Mouse (Mus musculus) kidney, postnatal 10 days (tissue): ENCODE measurements at regions not wholly inside any gene's neighbourhood (a gene's known extent, or its start where the extent isn't known, plus 50 kb on each side); places are given as distances from the start of the nearest gene placed in this dataset.

Experiments used
- DNase-seq: peaks from one replicate; pipeline ENCODE4 v3.0.0; 2021; ENCODE audit warnings: mixed read lengths

DNA sequence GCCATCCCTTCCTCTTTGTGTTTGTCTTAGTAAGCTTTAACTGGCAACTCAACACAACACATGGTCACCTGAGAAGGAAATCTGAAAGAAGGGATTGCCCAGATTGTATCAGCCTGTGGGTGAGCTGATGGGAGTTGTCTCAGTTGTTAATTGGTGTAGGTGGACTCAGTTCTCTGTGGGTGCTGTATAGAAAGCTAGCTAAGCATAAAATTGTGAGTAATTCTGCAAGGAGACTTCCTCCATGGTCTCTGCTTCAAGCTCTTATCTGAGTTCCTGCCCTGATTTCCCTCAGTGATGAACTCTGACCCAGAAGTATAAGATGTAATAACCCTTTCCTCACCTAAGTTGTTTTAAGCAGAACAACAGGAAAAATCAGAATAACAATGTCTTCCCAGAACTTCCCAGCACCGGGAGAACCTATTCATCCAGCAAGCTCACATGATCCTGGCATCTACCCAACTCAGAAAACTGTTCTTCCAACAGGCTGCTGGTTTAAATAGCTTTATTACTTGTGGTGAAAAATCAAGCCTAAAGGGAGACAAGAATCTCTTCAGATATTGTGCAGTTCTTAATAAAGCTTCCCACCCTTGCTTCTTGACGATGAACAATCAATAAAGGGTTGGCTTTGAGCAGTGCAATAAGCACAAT lies 487.7 kb upstream of the Cdh4 start:
- DNase-seq = peak; percentile 13

DNA sequence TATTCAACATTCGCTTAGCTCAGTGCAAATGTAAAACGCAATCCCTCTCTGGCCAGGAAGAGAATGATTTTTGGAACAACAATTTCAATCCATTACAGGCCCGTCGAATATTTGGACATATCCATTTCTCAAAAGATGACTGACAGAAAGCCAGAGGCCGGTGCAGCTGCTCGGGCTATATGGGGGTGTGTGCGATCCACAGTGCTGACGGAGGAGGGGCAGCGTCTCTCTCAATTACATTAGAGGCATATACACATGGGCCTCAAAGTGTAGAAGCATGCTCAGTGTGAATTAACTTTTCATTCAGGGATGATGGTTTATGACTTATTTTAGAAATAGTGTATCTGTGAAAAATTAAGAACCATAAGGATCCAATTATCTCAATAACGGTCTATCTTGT lies 483.4 kb upstream of the Cdh4 start:
- DNase-seq = no peak

GRCm38 (mm10) chr2:178959603-178960002 lies 482.6 kb upstream of the Cdh4 start:
- no peak for DNase-seq

DNA sequence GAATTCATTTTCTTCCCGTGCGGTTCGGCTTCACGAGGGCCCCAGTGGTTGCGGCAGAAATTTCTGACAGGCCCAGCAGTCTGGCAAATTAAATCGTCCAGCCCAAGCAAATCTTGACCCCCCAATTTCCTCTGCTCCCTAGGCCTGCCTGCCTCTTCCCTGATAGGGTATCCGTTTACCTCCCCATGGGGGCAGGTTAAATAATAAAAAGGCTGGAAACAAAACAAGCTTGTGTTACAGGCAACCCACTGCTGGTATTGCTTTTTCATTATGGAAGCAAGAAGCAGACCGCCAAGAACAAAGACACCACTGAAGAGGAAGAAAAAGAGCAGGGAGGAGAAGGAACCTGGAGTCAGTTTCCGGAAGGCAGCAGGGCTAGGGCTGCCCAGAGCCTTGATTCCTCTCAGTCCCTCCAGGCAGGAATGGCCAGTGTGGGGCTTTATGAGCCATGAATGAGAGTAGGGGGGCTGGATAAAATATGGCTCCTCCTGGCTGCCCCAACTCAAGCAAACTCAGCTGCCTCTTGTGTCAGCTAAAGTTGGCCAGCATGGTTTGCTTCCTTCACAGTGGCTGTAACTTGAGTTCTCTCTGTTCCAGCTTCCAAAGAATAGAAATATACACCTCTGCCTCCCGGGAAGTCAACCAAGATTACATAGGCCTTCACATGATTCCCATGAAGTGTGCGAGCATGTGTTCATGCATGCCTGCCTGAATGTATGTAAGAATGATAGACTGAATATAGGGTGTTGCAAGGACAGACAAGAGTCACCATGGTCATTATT lies 474.5 kb upstream of the Cdh4 start:
- no peak for DNase-seq

DNA sequence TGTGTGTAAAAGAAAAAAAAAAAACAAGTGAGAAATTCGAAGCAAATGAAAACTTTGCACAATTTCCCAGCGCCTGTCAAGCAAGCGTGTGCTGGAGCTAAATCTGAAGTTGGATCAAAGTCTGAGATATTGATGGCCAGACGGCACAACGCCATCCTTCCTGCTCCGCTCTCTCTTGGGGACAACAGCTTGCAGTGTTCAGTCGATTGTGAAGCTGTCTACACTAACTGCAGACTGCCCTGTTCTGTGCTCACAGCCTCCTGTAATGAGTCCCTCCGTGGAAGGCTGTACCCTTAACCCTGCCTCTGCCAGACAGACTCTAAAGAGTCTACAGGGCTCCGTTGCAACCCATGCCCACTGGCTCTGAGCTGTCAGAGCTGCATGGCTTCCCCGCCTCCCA lies 472.5 kb upstream of the Cdh4 start:
- no peak for DNase-seq

- no peak for DNase-seq
Observed at GRCm38 (mm10) chr2:178975366-178975765, 466.9 kb upstream of the Cdh4 start.

DNA sequence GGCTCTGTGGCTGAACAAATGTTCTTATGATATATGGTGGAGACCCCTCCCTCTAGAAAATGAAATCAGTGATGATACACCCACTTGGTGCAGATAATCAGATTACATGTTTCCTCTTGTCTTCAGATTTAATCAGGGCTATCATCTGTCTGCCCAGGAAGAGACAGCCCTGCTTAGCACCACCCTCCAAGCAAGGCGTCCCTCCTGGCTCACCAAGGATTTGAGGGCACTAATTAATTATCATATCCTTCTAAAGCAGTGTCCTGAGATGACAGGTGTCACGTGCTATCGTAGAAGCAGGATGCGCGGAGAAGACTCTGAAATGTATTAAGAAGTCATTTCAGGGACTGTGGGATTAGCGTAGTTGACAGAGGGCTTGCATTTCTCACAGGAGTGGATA lies 466.2 kb upstream of the Cdh4 start:
- DNase-seq = no peak

- no peak for DNase-seq
Observed at GRCm38 (mm10) chr2:178976495-178976894, 465.7 kb upstream of the Cdh4 start.

GRCm38 (mm10) chr2:178979451-178979850 lies 462.8 kb upstream of the Cdh4 start:
- no peak for DNase-seq

DNA sequence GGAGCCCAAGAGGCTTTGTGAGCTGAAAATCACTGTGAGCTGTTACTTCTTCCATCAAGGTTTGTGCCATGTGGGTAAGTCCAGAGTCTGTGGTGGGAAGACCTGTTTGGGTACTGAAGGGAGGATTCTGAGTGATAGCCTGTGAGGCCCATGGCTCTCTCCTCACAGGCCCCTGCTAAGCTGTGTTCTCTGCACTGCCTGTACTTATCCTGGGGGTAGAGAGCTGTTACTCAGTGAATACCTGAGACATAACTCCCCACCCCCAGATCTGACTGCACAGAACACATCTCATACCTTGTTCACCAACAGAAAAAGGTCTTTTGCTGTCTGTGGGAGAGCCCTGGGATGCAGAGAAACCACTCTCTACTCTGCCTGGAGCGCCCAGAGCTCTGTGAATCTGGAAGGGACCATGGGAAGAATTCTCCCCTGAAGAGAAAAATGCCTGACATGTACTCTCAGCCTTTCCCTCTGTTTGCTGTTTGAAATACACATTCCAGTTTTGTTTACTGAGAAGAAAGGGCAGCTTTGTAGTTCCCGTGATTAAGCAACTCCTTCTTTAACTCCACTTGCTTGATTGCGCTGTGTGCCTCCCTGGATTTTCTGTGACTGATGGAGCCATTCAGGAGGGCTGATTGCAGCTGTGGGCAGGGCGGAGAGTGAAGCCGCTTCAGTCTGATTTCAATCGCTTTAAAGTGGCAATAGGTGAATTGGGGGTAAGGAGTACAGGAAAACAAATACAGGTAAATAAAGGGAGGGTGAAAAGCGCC lies 460.3 kb upstream of the Cdh4 start:
- DNase-seq = no peak

DNA sequence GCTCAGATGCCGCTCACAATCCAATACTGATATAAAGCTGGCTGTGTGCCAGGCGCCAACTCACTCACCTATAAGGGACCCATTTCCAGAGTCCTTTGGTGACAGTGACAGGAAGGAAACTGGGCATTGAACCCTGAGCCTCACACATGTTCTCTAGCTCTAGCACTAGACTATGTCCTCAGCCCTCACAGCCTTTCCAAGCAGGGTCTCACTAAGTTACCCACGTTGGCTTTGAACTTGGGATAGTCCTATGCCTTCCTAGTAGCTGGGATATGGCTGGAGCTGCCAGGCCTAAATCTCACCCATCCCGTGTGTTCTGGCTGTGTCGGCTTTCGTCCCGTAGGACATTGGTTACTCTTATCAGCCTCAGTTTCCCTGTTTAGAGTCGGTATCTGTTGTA lies 458.4 kb upstream of the Cdh4 start:
- DNase-seq = no peak

DNA sequence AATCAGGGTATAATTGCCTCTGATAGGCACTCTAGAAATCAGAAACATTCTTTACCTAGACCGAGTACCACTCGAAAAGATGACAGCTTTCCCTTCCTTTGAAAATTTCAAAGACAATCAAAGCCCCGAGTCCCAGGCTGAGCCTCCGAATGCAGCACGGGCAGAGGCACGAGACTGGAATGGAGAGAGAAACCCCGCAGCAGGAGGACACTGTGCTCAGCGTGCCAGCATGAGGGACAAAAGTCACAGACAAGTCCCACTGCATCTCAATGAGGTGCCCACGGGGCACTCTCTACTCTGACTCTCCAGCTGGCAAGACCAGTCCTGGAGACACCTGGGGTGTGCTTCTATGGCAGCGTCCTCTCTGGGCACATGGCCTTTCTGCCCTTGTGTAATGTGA lies 454.3 kb upstream of the Cdh4 start:
- DNase-seq = no peak

DNA sequence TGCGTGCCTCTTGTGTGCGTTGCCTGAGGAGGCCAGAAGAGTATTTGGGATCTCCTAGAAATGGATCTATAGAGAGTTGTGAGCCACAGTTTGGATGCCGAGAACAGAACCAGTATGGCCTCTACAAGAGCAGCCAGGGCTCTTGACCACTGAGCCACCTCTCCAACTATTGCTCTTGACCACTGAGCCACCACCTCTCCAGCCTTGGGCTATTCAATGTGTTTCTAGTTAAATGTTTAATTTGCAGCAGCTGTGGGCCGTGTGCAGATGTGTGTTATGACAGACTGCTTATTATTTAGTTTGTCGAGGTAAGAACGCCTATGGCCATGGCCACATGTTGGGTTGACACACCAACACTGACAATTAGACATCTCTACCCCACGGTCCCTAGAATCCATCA lies 452.9 kb upstream of the Cdh4 start:
- DNase-seq = no peak

- DNase-seq = no peak
Observed at GRCm38 (mm10) chr2:178989784-178990183, 452.4 kb upstream of the Cdh4 start.

DNA sequence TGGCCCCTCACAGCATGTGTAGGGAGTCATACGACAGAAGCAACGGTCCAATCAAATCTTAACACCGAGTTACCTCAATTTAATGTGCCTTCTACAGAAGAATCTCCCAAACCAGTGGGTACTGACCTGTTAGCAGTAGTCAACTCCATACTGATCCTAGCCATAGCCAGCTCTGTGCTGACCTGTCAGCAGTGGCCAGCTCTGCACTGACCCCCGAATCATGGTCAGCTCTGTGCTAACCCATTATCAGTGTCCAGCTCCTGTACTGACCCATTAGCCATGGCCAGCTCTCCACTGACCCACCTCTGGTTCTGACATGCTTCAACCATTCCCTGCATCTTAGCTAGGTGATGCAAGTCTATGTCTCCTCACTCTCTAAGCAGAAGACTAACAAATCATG lies 451.3 kb upstream of the Cdh4 start:
- DNase-seq = no peak

GRCm38 (mm10) chr2:178992334-178993116 lies 449.7 kb upstream of the Cdh4 start:
- no peak for DNase-seq

DNA sequence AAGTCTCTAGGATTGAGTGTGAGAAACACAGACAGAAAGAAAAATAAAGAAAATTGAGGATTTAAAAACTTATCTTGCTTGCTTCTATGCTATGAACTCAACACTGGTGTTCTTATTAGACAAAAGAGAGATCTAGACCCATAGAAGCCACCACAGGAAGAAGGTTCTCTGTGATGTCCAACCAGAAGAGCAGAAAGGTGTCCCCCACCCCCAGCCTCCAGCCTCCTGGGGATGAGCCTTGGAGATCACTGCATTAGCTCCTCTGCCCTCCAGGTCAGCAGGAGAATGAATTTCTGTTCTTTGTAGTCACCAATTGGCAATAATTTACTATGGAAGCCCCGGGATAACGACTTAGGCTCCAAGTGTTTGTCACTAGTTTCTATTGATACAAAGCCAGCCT lies 444.3 kb upstream of the Cdh4 start:
- DNase-seq = no peak

DNA sequence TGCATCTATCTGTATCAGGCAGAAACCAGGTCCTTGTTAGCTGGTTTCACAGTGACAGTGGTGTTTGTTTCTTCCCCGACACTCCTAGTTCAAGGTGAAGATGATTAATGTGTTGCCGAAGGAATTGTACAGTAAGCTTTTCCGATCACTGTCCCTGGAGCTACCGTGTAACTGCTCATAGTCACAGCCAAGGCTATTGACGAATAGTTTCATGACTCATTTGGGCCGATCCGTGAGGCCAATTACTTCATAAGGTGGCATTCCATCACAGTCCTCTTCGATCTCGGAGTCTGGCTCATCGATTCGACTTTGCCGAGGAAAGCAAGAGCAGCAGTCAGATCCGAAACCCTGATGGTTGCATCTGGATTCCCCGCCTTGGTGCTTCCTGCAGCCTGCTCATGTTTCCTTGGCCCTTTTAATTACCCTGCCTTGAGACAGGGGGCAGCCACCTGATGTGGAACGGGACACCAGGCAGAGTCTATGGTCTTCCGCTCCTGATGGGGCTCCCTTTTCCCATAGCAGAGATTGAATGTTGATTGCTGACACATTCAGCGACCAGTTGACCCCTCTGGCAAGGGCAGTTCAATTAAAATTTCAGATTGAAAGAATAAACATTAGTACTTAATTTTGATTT lies 441.7 kb upstream of the Cdh4 start:
- no peak for DNase-seq

DNA sequence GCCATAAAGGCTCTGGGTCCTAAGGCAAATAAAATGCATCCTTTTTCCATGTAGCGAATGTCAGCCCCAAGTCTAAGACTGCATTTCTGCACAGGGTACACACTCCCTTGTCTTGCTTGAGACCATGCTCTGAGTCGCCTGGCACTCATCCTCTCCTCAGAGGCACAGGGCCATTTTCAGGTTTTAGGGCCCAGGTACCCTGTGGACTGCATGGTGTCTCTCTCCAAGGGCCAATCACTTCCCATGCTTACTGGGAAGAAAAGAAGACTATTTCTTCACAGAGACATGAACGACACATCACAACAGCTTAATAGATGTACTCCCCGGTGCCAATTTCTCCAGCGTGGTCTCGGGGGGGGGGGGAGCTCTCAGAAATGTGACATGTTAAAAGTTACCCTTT lies 434.5 kb upstream of the Cdh4 start:
- DNase-seq = no peak

- DNase-seq = no peak
Observed at GRCm38 (mm10) chr2:179013891-179014593, 428.2 kb upstream of the Cdh4 start.

GRCm38 (mm10) chr2:179022675-179023194 lies 419.5 kb upstream of the Cdh4 start:
- DNase-seq = no peak

DNA sequence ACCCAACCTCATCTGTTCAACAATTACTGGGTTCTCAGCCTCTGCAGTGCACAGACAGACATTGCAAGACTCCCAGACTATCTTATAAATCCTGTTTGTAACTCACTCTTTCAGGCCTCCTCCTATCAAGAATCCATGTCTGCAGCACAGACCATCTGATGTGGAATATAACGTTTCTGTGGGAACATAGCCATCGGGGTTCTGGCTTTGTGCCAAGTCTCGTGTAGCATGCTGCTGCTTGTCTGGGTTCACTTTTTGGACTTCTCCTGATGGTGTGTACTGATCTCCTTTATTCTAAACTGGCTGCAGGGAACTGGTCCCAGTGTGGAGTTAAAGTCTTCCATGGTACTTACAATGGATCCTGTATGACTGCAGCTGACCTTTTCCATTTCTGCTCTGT lies 418.0 kb upstream of the Cdh4 start:
- no peak for DNase-seq
